ENCODE assay signal across 10 mouse cellular contexts in the genomic region with DNA sequence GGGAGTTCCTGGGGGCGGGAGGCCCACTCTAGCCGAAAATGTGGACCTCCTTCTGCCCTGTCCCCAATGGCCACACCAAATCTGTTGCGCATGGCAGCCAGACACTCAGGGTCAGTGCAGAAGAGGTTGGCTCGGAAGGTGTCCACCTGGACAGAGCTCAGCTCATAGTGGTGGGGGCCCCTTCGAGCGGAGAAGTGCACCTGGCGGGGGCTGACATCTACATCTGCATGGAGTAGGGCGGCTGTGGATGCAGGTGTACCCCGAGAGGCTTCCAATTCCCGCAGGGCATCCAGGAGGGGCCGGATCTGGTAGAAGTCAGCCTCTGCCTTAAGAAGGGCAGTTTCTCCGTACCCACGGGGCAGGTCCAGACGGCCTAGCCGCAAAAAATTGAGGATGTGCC. TPM values are rescaled to one million over a fixed set of nuclear protein-coding genes. Genes with fewer than 3 reads are reported as not detected.
A peak's percentile ranks its signal among the peaks of the same experiment; 100 is the strongest.
DNase-seq lines count a peak whose midpoint lies in the region; ATAC-seq lines count a peak whose summit lies in the region.
"Had no signal": no experiment of that assay in that cellular context is flagged by ENCODE, and none has a peak within 500 bp of the region (broad histone marks: within the 10 kb centered on the region; RNA-seq: fewer than 3 reads in every experiment).

No protein-coding gene starts in this region.

- H3K4me2 ChIP-seq in kidney, embryonic 15.5 days: peak overlapping the region; percentile 80
- H3K4me2 ChIP-seq in embryonic facial prominence, embryonic 12.5 days (replicated peaks): peak overlapping the region; percentile 73
- H3K4me2 ChIP-seq in hindbrain, embryonic 15.5 days: peak overlapping the region; percentile 63
- H3K4me2 ChIP-seq in midbrain, embryonic 14.5 days (ENCODE audit: low read length): peak overlapping the region; percentile 69

- H3K4me1 ChIP-seq in kidney, embryonic 15.5 days: peaks cover 67% of the 10 kb centered on the region
- peaks cover 34% of the 10 kb centered on the region for H3K4me1 ChIP-seq in embryonic facial prominence, embryonic 12.5 days
- H3K4me1 ChIP-seq in hindbrain, embryonic 15.5 days (replicated peaks): peaks cover 24% of the 10 kb centered on the region; the same call in 1 of the 2 replicates
- H3K4me1 ChIP-seq in midbrain, embryonic 14.5 days (ENCODE audit: control insufficient read depth, insufficient read depth, low read length): peaks cover 14% of the 10 kb centered on the region

- H3K4me3 ChIP-seq in kidney, embryonic 15.5 days (replicated peaks): peak overlapping the region; percentile 63
- H3K4me3 ChIP-seq in embryonic facial prominence, embryonic 12.5 days: peak overlapping the region; percentile 49
- H3K4me3 ChIP-seq in hindbrain, embryonic 15.5 days: peak overlapping the region; percentile 38
- 0 out of 2 replicates have a peak overlapping the region, but pooled peaks have one; percentile 0 for H3K4me3 ChIP-seq in midbrain, embryonic 14.5 days (replicated peaks; ENCODE audit: low read depth, low read length)

- H3K27me3 ChIP-seq in kidney, embryonic 15.5 days: no peaks in the 10 kb centered on the region
- no peaks in the 10 kb centered on the region for H3K27me3 ChIP-seq in embryonic facial prominence, embryonic 12.5 days
- peaks cover 9% of the 10 kb centered on the region; the same call in 1 of the 2 replicates for H3K27me3 ChIP-seq in hindbrain, embryonic 15.5 days
- H3K27me3 ChIP-seq in midbrain, embryonic 14.5 days (ENCODE audit: control insufficient read depth, insufficient read depth, low read length): peaks cover 17% of the 10 kb centered on the region; the same call in 1 of the 2 replicates

- H3K9ac ChIP-seq in kidney, embryonic 15.5 days: peak overlapping the region; percentile 69
- peak overlapping the region; percentile 54; the same call in 1 of the 2 replicates for H3K9ac ChIP-seq in embryonic facial prominence, embryonic 12.5 days
- H3K9ac ChIP-seq in hindbrain, embryonic 15.5 days: no peak overlapping the region
- H3K9ac ChIP-seq in midbrain, embryonic 14.5 days (replicated peaks; ENCODE audit: low read length): no peak overlapping the region

- WGBS in kidney, embryonic 15.5 days: 44% methylated on average over 15 of the region's 15 CpGs
- WGBS in embryonic facial prominence, embryonic 12.5 days: 57% methylated on average over 15 of the region's 15 CpGs
- WGBS in hindbrain, embryonic 15.5 days: 56% methylated on average over 15 of the region's 15 CpGs
- 60% methylated on average over 15 of the region's 15 CpGs for WGBS in midbrain, embryonic 14.5 days

- ATAC-seq in kidney, embryonic 15.5 days (replicated peaks; ENCODE audit: low FRiP score): no peak
- no peak for ATAC-seq in embryonic facial prominence, embryonic 12.5 days (ENCODE audit: insufficient number of reproducible peaks, insufficient read depth, low FRiP score, low TSS enrichment)
- no peak for ATAC-seq in hindbrain, embryonic 15.5 days (ENCODE audit: low FRiP score, low read depth)
- ATAC-seq in midbrain, embryonic 14.5 days (ENCODE audit: low FRiP score, low TSS enrichment): no peak

- H3K36me3 ChIP-seq in kidney, embryonic 15.5 days: no peaks in the 10 kb centered on the region
- H3K36me3 ChIP-seq in embryonic facial prominence, embryonic 12.5 days: no peaks in the 10 kb centered on the region
- no peaks in the 10 kb centered on the region for H3K36me3 ChIP-seq in hindbrain, embryonic 15.5 days
- H3K36me3 ChIP-seq in midbrain, embryonic 14.5 days (ENCODE audit: control insufficient read depth, insufficient read depth, low read length): no peaks in the 10 kb centered on the region

- H3K9me3 ChIP-seq in kidney, embryonic 15.5 days (replicated peaks): no peaks in the 10 kb centered on the region
- no peaks in the 10 kb centered on the region for H3K9me3 ChIP-seq in embryonic facial prominence, embryonic 12.5 days
- H3K9me3 ChIP-seq in hindbrain, embryonic 15.5 days: no peaks in the 10 kb centered on the region
- H3K9me3 ChIP-seq in midbrain, embryonic 14.5 days (ENCODE audit: control insufficient read depth, low read length): no peaks in the 10 kb centered on the region

- peak overlapping the region; percentile 97 for H3K27ac ChIP-seq in kidney, embryonic 15.5 days
- no peak overlapping the region for H3K27ac ChIP-seq in embryonic facial prominence, embryonic 12.5 days
- no peak overlapping the region for H3K27ac ChIP-seq in hindbrain, embryonic 15.5 days (replicated peaks)
- no peak overlapping the region for H3K27ac ChIP-seq in midbrain, embryonic 14.5 days (replicated peaks; ENCODE audit: low read depth, low read length)

- no peak for DNase-seq in kidney, adult 9 months
- DNase-seq in midbrain, embryonic 14.5 days: no peak
- no peak for DNase-seq in Muller cell, postnatal 12 days (ENCODE audit: inconsistent ontology term)
- no peak for DNase-seq in layer of hippocampus, adult 9-10 months (ENCODE audit: low spot score)
- DNase-seq in adrenal gland, postnatal 25 days: no peak

RNA-seq across cellular contexts. Expression of a gene that starts 1.5 kb away (rescaled TPM):
- 9.4 and 10.1 TPM in 2 replicates for polyA plus RNA-seq in kidney, embryonic 15.5 days (2015; fragmentation: Nextera tagmentation; extraction: Ambion mirVana)
- 2.9 and 3.0 TPM in 2 replicates for polyA plus RNA-seq in embryonic facial prominence, embryonic 12.5 days (2016; fragmentation: Nextera tagmentation; extraction: Ambion mirVana)
- 2.0 and 2.4 TPM in 2 replicates for polyA plus RNA-seq in hindbrain, embryonic 15.5 days (2015; fragmentation: Nextera tagmentation; extraction: Ambion mirVana)
- polyA plus RNA-seq in midbrain, embryonic 14.5 days (2014; fragmentation: Nextera tagmentation; extraction: Ambion mirVana): 0.74 and 1.0 TPM in 2 replicates
- 4.4 and 4.9 TPM in 2 replicates for total RNA-seq in adrenal gland, postnatal 25 days (2021)

RNA-seq across cellular contexts. Expression of a gene that starts 1.9 kb away (rescaled TPM):
- polyA plus RNA-seq in kidney, embryonic 15.5 days (2015; fragmentation: Nextera tagmentation; extraction: Ambion mirVana): 0.32 TPM in 1 of 2 replicates, not detected in the other
- polyA plus RNA-seq in embryonic facial prominence, embryonic 12.5 days (2016; fragmentation: Nextera tagmentation; extraction: Ambion mirVana): not detected in 2 replicates
- polyA plus RNA-seq in hindbrain, embryonic 15.5 days (2015; fragmentation: Nextera tagmentation; extraction: Ambion mirVana): not detected in 2 replicates
- not detected in 2 replicates for polyA plus RNA-seq in midbrain, embryonic 14.5 days (2014; fragmentation: Nextera tagmentation; extraction: Ambion mirVana)
- not detected in 2 replicates for total RNA-seq in adrenal gland, postnatal 25 days (2021)
- total RNA-seq: layer of hippocampus, adult 2 months had no signal
- polyA plus RNA-seq: spleen, adult 2 months had no signal

RNA-seq across cellular contexts. Expression of a gene that starts 15.6 kb away (rescaled TPM):
- polyA plus RNA-seq in kidney, embryonic 15.5 days (2015; fragmentation: Nextera tagmentation; extraction: Ambion mirVana): 0.58 and 0.62 TPM in 2 replicates
- 0.83 and 1.3 TPM in 2 replicates for polyA plus RNA-seq in embryonic facial prominence, embryonic 12.5 days (2016; fragmentation: Nextera tagmentation; extraction: Ambion mirVana)
- 0.52 and 0.58 TPM in 2 replicates for polyA plus RNA-seq in hindbrain, embryonic 15.5 days (2015; fragmentation: Nextera tagmentation; extraction: Ambion mirVana)
- polyA plus RNA-seq in midbrain, embryonic 14.5 days (2014; fragmentation: Nextera tagmentation; extraction: Ambion mirVana): 0.17 and 0.30 TPM in 2 replicates
- 0.30 TPM in 1 of 2 replicates, not detected in the other for total RNA-seq in adrenal gland, postnatal 25 days (2021)
- total RNA-seq: layer of hippocampus, adult 2 months had no signal

RNA-seq across cellular contexts. Expression of a gene that starts 21.1 kb away (rescaled TPM):
- polyA plus RNA-seq in kidney, embryonic 15.5 days (2015; fragmentation: Nextera tagmentation; extraction: Ambion mirVana): 12.6 and 13.0 TPM in 2 replicates
- polyA plus RNA-seq in embryonic facial prominence, embryonic 12.5 days (2016; fragmentation: Nextera tagmentation; extraction: Ambion mirVana): 21.4 and 23.6 TPM in 2 replicates
- polyA plus RNA-seq in hindbrain, embryonic 15.5 days (2015; fragmentation: Nextera tagmentation; extraction: Ambion mirVana): 8.8 TPM in 2 replicates
- polyA plus RNA-seq in midbrain, embryonic 14.5 days (2014; fragmentation: Nextera tagmentation; extraction: Ambion mirVana): 9.4 and 13.0 TPM in 2 replicates
- total RNA-seq in adrenal gland, postnatal 25 days (2021): 1.2 and 2.6 TPM in 2 replicates

RNA-seq across cellular contexts. Expression of a gene that starts 21.2 kb away (rescaled TPM):
- 9.3 and 10.8 TPM in 2 replicates for polyA plus RNA-seq in kidney, embryonic 15.5 days (2015; fragmentation: Nextera tagmentation; extraction: Ambion mirVana)
- 14.2 and 15.9 TPM in 2 replicates for polyA plus RNA-seq in embryonic facial prominence, embryonic 12.5 days (2016; fragmentation: Nextera tagmentation; extraction: Ambion mirVana)
- polyA plus RNA-seq in hindbrain, embryonic 15.5 days (2015; fragmentation: Nextera tagmentation; extraction: Ambion mirVana): 16.6 and 19.9 TPM in 2 replicates
- 27.5 and 29.0 TPM in 2 replicates for polyA plus RNA-seq in midbrain, embryonic 14.5 days (2014; fragmentation: Nextera tagmentation; extraction: Ambion mirVana)
- 52.4 and 55.5 TPM in 2 replicates for total RNA-seq in adrenal gland, postnatal 25 days (2021)

Comparison
In these comparisons a context has a peak if more than half of its experiments do, and no peak if none do; other contexts are left out.
1. H3K4me3 ChIP-seq: peak in every context shown above with its lines; median percentile 63 in kidney, embryonic 15.5 days; 49 in embryonic facial prominence, embryonic 12.5 days; 38 in hindbrain, embryonic 15.5 days; 0 in midbrain, embryonic 14.5 days.
2. H3K9ac ChIP-seq: peak in kidney, embryonic 15.5 days (single experiment) and embryonic facial prominence, embryonic 12.5 days (single experiment); none in hindbrain, embryonic 15.5 days (single experiment) and midbrain, embryonic 14.5 days (single experiment).
3. Peak in every context shown above with its lines, with median percentiles within 50 percentile points of each other: H3K4me2 ChIP-seq.